Mouse (Mus musculus) hindbrain, postnatal 0 days (tissue): Measurements from ENCODE around the gene Atoh8. TPM values are rescaled to one million over a fixed set of nuclear protein-coding genes. Genes with fewer than 3 reads are reported as not detected.

Experiments used
- ATAC-seq: fragments of 200-750 bp; cut with Nextera tagmentation; 2 replicates; pipeline ENCODE4 v1.8.0; 2017; ENCODE audit warnings: mild to moderate bottlenecking, moderate TSS enrichment, moderate library complexity
- DNase-seq: peaks from one replicate; pipeline ENCODE4 v3.0.0-alpha.2; 2015; ENCODE audit warnings: low spot score
- H3K27ac ChIP-seq: fragments of 300-500 bp; sonication (generic); 2 replicates; pipeline ENCODE4 v1.5.1; 2014; ENCODE audit warnings: mild to moderate bottlenecking
- H3K27me3 ChIP-seq: fragments of 300-500 bp; sonication (generic); 2 replicates; pipeline ENCODE4 v1.6.1; 2014; ENCODE audit warnings: low read length, mixed read lengths; ENCODE audit not compliant: insufficient read depth
- H3K36me3 ChIP-seq: fragments of 300-500 bp; sonication (generic); 2 replicates; pipeline ENCODE4 v1.6.1; 2014; ENCODE audit warnings: low read length, mixed read lengths; ENCODE audit not compliant: insufficient read depth
- H3K4me1 ChIP-seq: fragments of 300-500 bp; sonication (generic); 2 replicates; pipeline ENCODE4 v1.6.1; 2014; ENCODE audit warnings: antibody characterized with exemption, low read length, mixed read lengths; ENCODE audit not compliant: insufficient read depth
- H3K4me2 ChIP-seq: fragments of 300-500 bp; sonication (generic); 2 replicates; pipeline ENCODE4 v1.6.1; 2014; ENCODE audit warnings: low read depth, mild to moderate bottlenecking, low read length, moderate library complexity, mixed read lengths
- H3K4me3 ChIP-seq: fragments of 300-500 bp; sonication (generic); 2 replicates; pipeline ENCODE4 v1.5.1; 2014; ENCODE audit warnings: low read length
- H3K9ac ChIP-seq: fragments of 300-500 bp; sonication (generic); replicated peaks from 2 replicates; pipeline ENCODE4 v1.6.1; 2014; ENCODE audit warnings: mild to moderate bottlenecking, low read length, moderate library complexity, mixed read lengths
- H3K9me3 ChIP-seq: fragments of 300-500 bp; sonication (generic); 2 replicates; pipeline ENCODE4 v1.6.1; 2016; ENCODE audit warnings: low read length, mixed read lengths
- CTCF ChIP-seq: IDR thresholded peaks from 2 replicates; pipeline ENCODE4 v1.5.1; 2016; ENCODE audit warnings: antibody characterized with exemption, control low read depth, low read depth
- WGBS: fragments of 180-500 bp; shearing (Covaris S2); extraction: QIAGEN DNeasy Blood & Tissue Kit; methylation state at CpG from one replicate; pipeline ENCODE4 v1.1.7; 2014; 5-methylcytosine and 5-hydroxymethylcytosine counted together
- polyA plus RNA-seq: library from polyadenylated mRNA; unstranded; fragments of >200 nt; fragmentation: Nextera tagmentation; extraction: Ambion mirVana; gene quantifications from 2 replicates; pipeline ENCODE4 v1.2.1, GENCODE M21; 2015
- total RNA-seq: library from RNA; depleted of rRNA; stranded (reverse); fragments of >200 nt; gene quantifications from 2 replicates; pipeline ENCODE4 v1.2.3, GENCODE M21; 2014

The Atoh8 gene
- total and polyA plus RNA-seq, 2 experiments from 2014 or later: 5.2 to 8.1 TPM

GRCm38 (mm10) chr6:72276972-72277441 is 41.6 kb upstream of the Atoh8 start:
- H3K9me3 ChIP-seq: no peaks in the 10 kb centered on the region
- no peaks in the 10 kb centered on the region for H3K27me3 ChIP-seq
- H3K4me1 ChIP-seq: no peaks in the 10 kb centered on the region
- no peak for TF ChIP-seq CTCF
- no peaks in the 10 kb centered on the region for H3K36me3 ChIP-seq
- no peak overlapping the region for H3K4me3 ChIP-seq
- ATAC-seq (no peak), DNase-seq (no peak)
- H3K9ac ChIP-seq: no peak overlapping the region
- H3K27ac ChIP-seq: peak overlapping the region; percentile 11; the same call in 1 of the 2 replicates
- 88% methylated on average over 13 of the region's 13 CpGs for WGBS
- H3K4me2 ChIP-seq: no peak overlapping the region

- Histone ChIP-seq H3K36me3 (no peaks in the 10 kb centered on the region), H3K9ac (no peak overlapping the region), H3K4me1 (no peaks in the 10 kb centered on the region), H3K4me3 (no peak overlapping the region), H3K9me3 (no peaks in the 10 kb centered on the region), H3K27ac (no peak overlapping the region), H3K4me2 (no peak overlapping the region), H3K27me3 (no peaks in the 10 kb centered on the region)
- no peak for ATAC-seq
- WGBS: 94% methylated on average over 6 of the region's 6 CpGs
- TF ChIP-seq CTCF: no peak
- no peak for DNase-seq
Measured at GRCm38 (mm10) chr6:72276141-72276540, 40.8 kb upstream of the Atoh8 start.

- no peaks in the 10 kb centered on the region for H3K4me1 ChIP-seq
- 67% methylated on average over 4 of the region's 4 CpGs for WGBS
Measured at GRCm38 (mm10) chr6:72275527-72275926, 40.1 kb upstream of the Atoh8 start.

GRCm38 (mm10) chr6:72273153-72273552 is 37.8 kb upstream of the Atoh8 start:
- ATAC-seq (no peak), DNase-seq (no peak)
- Histone ChIP-seq H3K4me1 (0 out of 2 replicates have a peak, but pooled peaks cover 5% of the 10 kb centered on the region), H3K36me3 (no peaks in the 10 kb centered on the region), H3K9ac (no peak overlapping the region), H3K27ac (no peak overlapping the region), H3K4me2 (no peak overlapping the region), H3K27me3 (no peaks in the 10 kb centered on the region), H3K4me3 (no peak overlapping the region), H3K9me3 (no peaks in the 10 kb centered on the region)
- 82% methylated on average over 6 of the region's 6 CpGs for WGBS
- TF ChIP-seq CTCF: no peak

More at GRCm38 (mm10) chr6:72275527-72275926, 40.1 kb upstream of the Atoh8 start:
- Histone ChIP-seq H3K27me3 (no peaks in the 10 kb centered on the region), H3K4me2 (no peak overlapping the region), H3K9ac (no peak overlapping the region), H3K27ac (no peak overlapping the region), H3K4me3 (no peak overlapping the region), H3K9me3 (no peaks in the 10 kb centered on the region), H3K36me3 (no peaks in the 10 kb centered on the region)
- no peak for TF ChIP-seq CTCF
- no peak for DNase-seq
- no peak for ATAC-seq

GRCm38 (mm10) chr6:72272161-72272696 is 36.9 kb upstream of the Atoh8 start:
- WGBS: 85% methylated on average over 10 of the region's 10 CpGs

GRCm38 (mm10) chr6:72270952-72271519 is 35.7 kb upstream of the Atoh8 start:
- TF ChIP-seq CTCF: no peak
- no peaks in the 10 kb centered on the region for H3K27me3 ChIP-seq
- H3K36me3 ChIP-seq: no peaks in the 10 kb centered on the region
- ATAC-seq (no peak), DNase-seq (peak; percentile 37)
- H3K4me1 ChIP-seq: 0 out of 2 replicates have a peak, but pooled peaks cover 6% of the 10 kb centered on the region
- no peak overlapping the region for H3K4me3 ChIP-seq
- 71% methylated on average over 11 of the region's 11 CpGs for WGBS
- H3K27ac ChIP-seq: no peak overlapping the region
- H3K4me2 ChIP-seq: no peak overlapping the region
- no peaks in the 10 kb centered on the region for H3K9me3 ChIP-seq
- no peak overlapping the region for H3K9ac ChIP-seq

More at GRCm38 (mm10) chr6:72272161-72272696, 36.9 kb upstream of the Atoh8 start:
- Histone ChIP-seq H3K4me3 (no peak overlapping the region), H3K9me3 (no peaks in the 10 kb centered on the region), H3K9ac (no peak overlapping the region), H3K4me1 (0 out of 2 replicates have a peak, but pooled peaks cover 6% of the 10 kb centered on the region), H3K27ac (no peak overlapping the region), H3K36me3 (no peaks in the 10 kb centered on the region), H3K4me2 (no peak overlapping the region), H3K27me3 (no peaks in the 10 kb centered on the region)
- no peak for TF ChIP-seq CTCF
- no peak for ATAC-seq
- DNase-seq: no peak

GRCm38 (mm10) chr6:72270258-72270657 is 34.9 kb upstream of the Atoh8 start:
- Histone ChIP-seq H3K27me3 (no peaks in the 10 kb centered on the region), H3K4me1 (0 out of 2 replicates have a peak, but pooled peaks cover 6% of the 10 kb centered on the region), H3K4me3 (no peak overlapping the region), H3K4me2 (no peak overlapping the region), H3K9ac (no peak overlapping the region), H3K9me3 (no peaks in the 10 kb centered on the region), H3K36me3 (no peaks in the 10 kb centered on the region), H3K27ac (no peak overlapping the region)
- no peak for DNase-seq
- no peak for TF ChIP-seq CTCF
- no peak for ATAC-seq
- 63% methylated on average over 5 of the region's 5 CpGs for WGBS
